Comparison of ENCODE assay signal across 11 mouse cellular contexts in genomic region chr11:86872537-86873405, GRCm38 (mm10).
DNase-seq lines count a peak whose midpoint lies in the region; ATAC-seq lines count a peak whose summit lies in the region.
"Had no signal": no experiment of that assay in that cellular context is flagged by ENCODE, and none has a peak within 500 bp of the region (broad histone marks: within the 10 kb centered on the region; RNA-seq: fewer than 3 reads in every experiment).

No protein-coding gene starts in this region.

- H3K27ac ChIP-seq in heart, embryonic 13.5 days (replicated peaks) = no peak overlapping the region
- H3K27ac ChIP-seq in embryonic facial prominence, embryonic 11.5 days (replicated peaks; ENCODE audit: low read depth, low read length) = no peak overlapping the region
- H3K27ac ChIP-seq in midbrain, embryonic 11.5 days (ENCODE audit: low read depth, low read length) = peak overlapping the region; percentile 20; the same call in 1 of the 2 replicates
- H3K27ac ChIP-seq: kidney, postnatal 0 days; macrophage had no signal

- H3K9ac ChIP-seq in heart, embryonic 13.5 days = peak overlapping the region; percentile 47
- H3K9ac ChIP-seq in embryonic facial prominence, embryonic 11.5 days (replicated peaks; ENCODE audit: low read length) = peak overlapping the region; percentile 23; the same call in 1 of the 2 replicates
- H3K9ac ChIP-seq in midbrain, embryonic 11.5 days (ENCODE audit: low read length) = 0 out of 2 replicates have a peak overlapping the region, but pooled peaks have one; percentile 13

- ATAC-seq in heart, embryonic 13.5 days (ENCODE audit: extremely low read depth, insufficient number of reproducible peaks, low FRiP score, low TSS enrichment) = no peak
- 0 out of 2 replicates have a peak, but pooled peaks have one; percentile 14 for ATAC-seq in embryonic facial prominence, embryonic 11.5 days (replicated peaks; ENCODE audit: insufficient number of reproducible peaks, low FRiP score, low TSS enrichment, low read depth)
- ATAC-seq in inflammation-experienced regulatory T-cells, adult 6 months = peak; percentile 56
- peak; percentile 75 for ATAC-seq in midbrain, embryonic 11.5 days (ENCODE audit: low FRiP score)

- peaks cover 41% of the 10 kb centered on the region for H3K4me1 ChIP-seq in heart, embryonic 13.5 days
- no peaks in the 10 kb centered on the region; the same call in 1 of the 2 replicates for H3K4me1 ChIP-seq in embryonic facial prominence, embryonic 11.5 days (ENCODE audit: control insufficient read depth, insufficient read depth, low read length)
- H3K4me1 ChIP-seq in midbrain, embryonic 11.5 days (ENCODE audit: control insufficient read depth, insufficient read depth, low read length) = peaks cover 12% of the 10 kb centered on the region

- intact Hi-C loops in heart, postnatal 25 days (cut with DNase I) = no loop called here
- intact Hi-C loops in gastrocnemius, postnatal 14 days (cut with DNase I; ENCODE audit: low total_unique reads) = no loop called here

- H3K4me3 ChIP-seq in heart, embryonic 13.5 days = no peak overlapping the region
- no peak overlapping the region for H3K4me3 ChIP-seq in embryonic facial prominence, embryonic 11.5 days (ENCODE audit: low read depth, low read length)
- no peak overlapping the region for H3K4me3 ChIP-seq in midbrain, embryonic 11.5 days (ENCODE audit: low read depth, low read length)

- H3K27me3 ChIP-seq in heart, embryonic 13.5 days (replicated peaks) = no peaks in the 10 kb centered on the region
- H3K27me3 ChIP-seq in embryonic facial prominence, embryonic 11.5 days (ENCODE audit: control insufficient read depth, insufficient read depth, low read length) = no peaks in the 10 kb centered on the region
- H3K27me3 ChIP-seq in midbrain, embryonic 11.5 days (ENCODE audit: control insufficient read depth, insufficient read depth, low read length) = no peaks in the 10 kb centered on the region

- H3K4me2 ChIP-seq in heart, embryonic 13.5 days = no peak overlapping the region
- no peak overlapping the region for H3K4me2 ChIP-seq in embryonic facial prominence, embryonic 11.5 days (ENCODE audit: low read depth, low read length)
- no peak overlapping the region for H3K4me2 ChIP-seq in midbrain, embryonic 11.5 days

- peaks cover 4% of the 10 kb centered on the region; the same call in 1 of the 2 replicates for H3K9me3 ChIP-seq in heart, embryonic 13.5 days
- H3K9me3 ChIP-seq in embryonic facial prominence, embryonic 11.5 days (replicated peaks; ENCODE audit: control insufficient read depth, low read length) = no peaks in the 10 kb centered on the region
- no peaks in the 10 kb centered on the region for H3K9me3 ChIP-seq in midbrain, embryonic 11.5 days (ENCODE audit: control insufficient read depth, low read length)

- H3K36me3 ChIP-seq in heart, embryonic 13.5 days = no peaks in the 10 kb centered on the region
- no peaks in the 10 kb centered on the region for H3K36me3 ChIP-seq in embryonic facial prominence, embryonic 11.5 days (replicated peaks; ENCODE audit: control insufficient read depth, insufficient read depth, low read depth, low read length)
- H3K36me3 ChIP-seq in midbrain, embryonic 11.5 days (ENCODE audit: control insufficient read depth, insufficient read depth, low read length) = no peaks in the 10 kb centered on the region

- WGBS in heart, embryonic 13.5 days = 46% methylated on average over 10 of the region's 10 CpGs
- 65% methylated on average over 10 of the region's 10 CpGs for WGBS in embryonic facial prominence, embryonic 11.5 days
- WGBS in midbrain, embryonic 11.5 days = 56% methylated on average over 10 of the region's 10 CpGs

- no peak for DNase-seq in heart, postnatal 25 days (ENCODE audit: low spot score)
- peak; percentile 59 for DNase-seq in embryonic facial prominence, embryonic 11.5 days (ENCODE audit: low spot score)
- DNase-seq in midbrain, embryonic 11.5 days (ENCODE audit: low spot score, missing footprints) = peak; percentile 91
- no peak for DNase-seq in adrenal gland, postnatal 4 days (ENCODE audit: low spot score in 2 of 2)
- no peak for DNase-seq in cerebellum, adult 9-11 months
- DNase-seq in gastrocnemius, postnatal 14 days = no peak
- DNase-seq: cerebellum, postnatal 25 days had no signal

Comparison
In these comparisons a context has a peak if more than half of its experiments do, and no peak if none do; other contexts are left out.
1. DNase-seq: peak in embryonic facial prominence, embryonic 11.5 days (single experiment) and midbrain, embryonic 11.5 days (single experiment); none in heart, postnatal 25 days (single experiment), adrenal gland, postnatal 4 days (0 of 2), cerebellum, adult 9-11 months (single experiment) and gastrocnemius, postnatal 14 days (single experiment).
2. Peak in every context shown above with its lines, with median percentiles within 50 percentile points of each other: H3K9ac ChIP-seq.